Mouse (Mus musculus) gastrocnemius, postnatal 4 days (tissue): Measurements from ENCODE around the gene Prickle4. TPM values are rescaled to one million over a fixed set of nuclear protein-coding genes. Genes with fewer than 3 reads are reported as not detected.

Experiments used
- DNase-seq, 2 experiments: peaks; one replicate each; pipeline ENCODE4 v3.0.0; 2021 to 2022; ENCODE audit warnings: low spot score in 2 of 2, mixed read lengths in 2 of 2
- total RNA-seq, 2 experiments: library from RNA; stranded (reverse); gene quantifications; 2 replicates each; pipeline ENCODE4 v1.2.3; 2021

Gene Prickle4
- total RNA-seq, 2 experiments from 2014 or later, result 1.6 to 3.9 TPM

GRCm38 (mm10) chr17:47707961-47708360, 13.4 kb upstream of the Prickle4 start:
- DNase-seq, result no peak

DNA sequence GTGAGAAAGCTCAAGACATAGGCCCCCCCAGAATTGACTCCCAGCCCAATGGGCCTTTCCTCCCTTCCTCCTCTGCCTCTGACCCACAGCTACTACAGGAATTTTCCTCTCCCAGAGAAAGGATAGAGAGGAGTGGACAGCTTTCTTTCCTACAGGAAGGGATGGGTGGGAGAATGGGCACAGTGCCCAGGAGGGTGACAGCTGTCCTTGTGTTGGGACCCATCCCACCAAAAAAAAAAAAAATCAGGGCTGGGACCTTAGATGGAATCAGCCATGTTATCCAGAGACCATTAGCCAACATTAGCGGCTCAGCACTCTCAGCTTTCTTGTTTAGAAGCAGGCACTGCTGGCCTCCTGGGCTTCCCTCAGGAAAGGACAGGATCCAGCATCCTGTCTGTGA, 11.7 kb upstream of the Prickle4 start:
- no peak for DNase-seq

- no peak for DNase-seq
These were observed 10.2 kb upstream of the Prickle4 start for GRCm38 (mm10) chr17:47704692-47705091.

- DNase-seq, result no peak
These were observed 9.0 kb upstream of the Prickle4 start for GRCm38 (mm10) chr17:47703556-47703955.

GRCm38 (mm10) chr17:47702548-47703345, 8.2 kb upstream of the Prickle4 start:
- DNase-seq, result no peak

- no peak for DNase-seq
These were observed 7.3 kb upstream of the Prickle4 start for GRCm38 (mm10) chr17:47701793-47702192.

- DNase-seq, result no peak
These were observed 4.5 kb upstream of the Prickle4 start for GRCm38 (mm10) chr17:47699055-47699454.

DNA sequence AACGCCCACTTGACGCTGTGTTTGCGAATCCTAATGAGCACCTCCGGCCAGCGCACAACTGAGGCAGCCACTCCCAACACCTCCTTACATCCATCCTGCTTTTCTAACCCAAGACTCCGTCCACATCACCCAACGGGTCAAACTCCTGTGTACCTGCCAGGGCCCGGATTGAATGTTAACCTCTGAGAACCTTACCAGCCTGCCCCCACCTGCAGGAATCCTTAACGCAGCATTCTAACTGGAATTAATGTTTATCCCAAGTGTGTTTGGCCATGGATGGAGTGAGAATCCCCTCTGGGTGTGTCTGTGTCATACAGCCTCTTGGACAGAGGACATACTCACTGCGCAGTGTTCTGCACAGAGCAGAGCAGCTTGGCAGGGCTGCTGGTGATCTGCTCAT, 3.6 kb upstream of the Prickle4 start:
- no peak for DNase-seq

- DNase-seq, result no peak
These were observed 788 bp upstream of the Prickle4 start for GRCm38 (mm10) chr17:47695337-47695710.

DNA sequence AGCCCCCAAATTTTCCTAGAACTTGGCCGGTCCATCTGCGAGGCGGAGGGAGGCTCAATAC, 264 bp downstream of the Prickle4 start, which contains the start of gene Gm21981:
Gene Gm21981 (minus strand): TSS at position 14 of the 61 bp plus-strand sequence.
- DNase-seq, result no peak

GRCm38 (mm10) chr17:47693671-47694441, 680 bp downstream of the Prickle4 start:
- no peak for DNase-seq

GRCm38 (mm10) chr17:47691650-47692049, 2.9 kb downstream of the Prickle4 start:
- DNase-seq, result no peak

DNA sequence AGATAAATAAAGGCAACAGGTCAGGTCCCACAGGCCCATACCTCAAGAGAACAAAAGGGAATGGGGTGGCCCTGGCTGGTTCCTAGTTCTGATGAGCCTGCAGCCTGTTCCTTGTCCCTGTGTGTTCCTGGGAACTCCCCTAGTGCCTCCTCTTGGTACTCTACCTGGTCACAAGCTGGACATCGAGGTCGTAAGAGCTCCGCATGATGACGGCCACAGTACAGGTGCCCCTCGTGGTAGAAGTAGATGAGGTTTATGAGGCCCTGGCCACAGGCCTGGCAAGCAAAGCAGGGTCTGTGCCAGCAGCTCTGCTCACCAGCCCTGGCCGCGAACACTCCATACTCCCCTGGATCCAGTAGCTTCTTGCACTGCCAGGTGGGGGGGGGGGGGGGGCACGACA, 4.6 kb downstream of the Prickle4 start:
- DNase-seq, result no peak

DNA sequence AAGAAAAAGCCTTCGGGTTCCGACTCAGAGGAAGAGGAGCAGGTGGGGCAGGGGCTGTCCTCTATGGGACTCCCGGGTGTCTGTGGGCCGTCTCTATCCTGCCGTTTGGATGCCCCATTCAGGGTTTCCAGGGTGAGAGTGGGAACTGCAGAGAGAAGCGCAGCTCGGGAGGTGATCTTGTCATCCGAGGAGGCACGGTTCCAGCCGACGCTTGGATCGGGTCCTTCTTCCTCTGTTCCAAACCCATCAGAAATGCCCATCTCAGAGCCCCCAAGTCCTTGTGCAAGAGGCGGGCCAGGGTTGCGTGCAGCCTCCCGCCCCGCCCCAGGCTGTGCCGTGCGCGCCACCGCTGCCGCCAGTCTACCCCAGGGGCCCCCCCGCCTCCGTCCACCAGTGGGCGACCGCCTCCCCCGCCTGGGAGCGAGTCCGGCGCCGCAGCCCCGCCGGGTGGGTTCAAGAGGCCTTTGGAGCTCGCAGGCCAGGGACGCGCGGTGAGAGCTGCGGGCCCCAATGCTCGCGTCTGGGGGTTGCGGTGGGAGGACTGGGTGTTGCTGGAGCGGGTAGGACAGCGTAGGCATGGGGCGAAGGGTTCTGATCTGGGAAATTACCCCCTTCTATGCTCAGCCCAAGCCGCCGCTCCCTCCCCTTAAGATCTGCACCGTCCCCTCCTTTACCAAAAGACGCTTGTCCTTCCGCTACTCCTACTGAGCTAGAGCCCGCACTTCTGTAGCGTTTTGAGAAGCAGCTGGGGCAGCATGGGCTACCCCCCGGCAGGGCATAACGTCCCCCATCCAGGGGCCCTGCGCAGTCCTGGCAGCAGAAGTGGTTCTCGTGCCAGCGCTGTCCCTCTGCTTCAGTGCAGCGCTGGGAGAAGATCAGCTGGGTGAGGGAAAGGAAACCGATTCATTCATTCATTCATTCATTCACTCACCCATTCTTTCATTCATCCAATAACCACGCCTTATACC, 5.6 kb downstream of the Prickle4 start, which contains the start of gene Frs3:
Gene Frs3 (plus strand): TSS at position 423 of the 968 bp plus-strand sequence.
- peak; percentile 74 to 79 for DNase-seq

DNA sequence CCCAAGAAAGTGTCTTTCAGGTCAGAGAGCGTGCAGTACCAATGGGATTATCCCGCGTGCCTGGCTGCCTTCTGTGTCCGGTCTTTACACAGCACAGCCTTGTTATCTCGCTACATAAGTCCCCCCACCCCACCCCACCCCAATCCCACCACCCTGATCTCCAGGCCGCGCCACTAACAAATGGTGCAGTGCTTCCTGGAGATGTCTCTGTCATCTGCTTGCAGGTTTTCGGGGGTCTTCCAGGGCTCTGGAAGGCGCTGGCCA, 6.3 kb downstream of the Prickle4 start, which contains the start of gene Tomm6:
Gene Tomm6 (minus strand): TSS at position 43 of the 264 bp plus-strand sequence.
- no peak for DNase-seq

- DNase-seq, result peak; percentile 87 to 96
These were observed 6.9 kb downstream of the Prickle4 start for GRCm38 (mm10) chr17:47687409-47688343.

GRCm38 (mm10) chr17:47682836-47683235, 11.7 kb downstream of the Prickle4 start:
- no peak for DNase-seq

- DNase-seq, result no peak
These were observed 15.8 kb downstream of the Prickle4 start for GRCm38 (mm10) chr17:47678702-47679101.

- DNase-seq, result no peak
These were observed 16.3 kb downstream of the Prickle4 start for GRCm38 (mm10) chr17:47678238-47678637.

- DNase-seq, result peak; percentile 42 to 64
These were observed 18.0 kb downstream of the Prickle4 start for GRCm38 (mm10) chr17:47676581-47676980.
